Mouse (Mus musculus) stomach, postnatal 0 days (tissue): ENCODE measurements around the gene Kif26b.

Source experiments
- CTCF ChIP-seq: IDR thresholded peaks from 2 replicates; pipeline ENCODE4 v1.5.1; 2016; ENCODE audit warnings: antibody characterized with exemption, low read depth, mild to moderate bottlenecking, moderate library complexity
- EP300 ChIP-seq: optimal IDR thresholded peaks from 2 replicates; pipeline ENCODE3; 2016; ENCODE audit warnings: antibody characterized with exemption

GRCm38 (mm10) chr1:178864297-178864696, 335.4 kb downstream of the Kif26b start:
- TF ChIP-seq CTCF: no peak
- no peak for TF ChIP-seq EP300
